Mouse (Mus musculus): Measurements from ENCODE around the gene Mindy1. TPM values are rescaled to one million over a fixed set of nuclear protein-coding genes. Genes with fewer than 3 reads are reported as not detected.

The Mindy1 gene
- polyA plus RNA-seq, 1 experiment from 2014 or later = 50.5 TPM

- Histone ChIP-seq H3K9ac (replicated peaks) (no peak overlapping the region), H3K9me3 (no peaks in the 10 kb centered on the region), H3K4me3 (replicated peaks) (no peak overlapping the region), H3K36me3 (peaks cover 20% of the 10 kb centered on the region; the same call in 1 of the 2 replicates), H3K4me1 (replicated peaks) (no peaks in the 10 kb centered on the region), H3K27ac (no peak overlapping the region), H3K4me2 (replicated peaks) (no peak overlapping the region), H3K27me3 (no peaks in the 10 kb centered on the region)
- 92% methylated on average over 5 of the region's 5 CpGs for WGBS
- ATAC-seq = no peak
These were observed 7.7 kb upstream of the Mindy1 start for GRCm38 (mm10) chr3:95273471-95273870.

- no peak for ATAC-seq
- H3K27me3 ChIP-seq = no peaks in the 10 kb centered on the region
- H3K27ac ChIP-seq = no peak overlapping the region
- no peaks in the 10 kb centered on the region for H3K4me1 ChIP-seq (replicated peaks)
- peaks cover 15% of the 10 kb centered on the region; the same call in 1 of the 2 replicates for H3K36me3 ChIP-seq
- no peak overlapping the region for H3K9ac ChIP-seq (replicated peaks)
- H3K4me3 ChIP-seq (replicated peaks) = no peak overlapping the region
- 94% methylated on average over 4 of the region's 4 CpGs for WGBS
- H3K9me3 ChIP-seq = no peaks in the 10 kb centered on the region
- no peak overlapping the region for H3K4me2 ChIP-seq (replicated peaks)
These were observed 6.7 kb upstream of the Mindy1 start for GRCm38 (mm10) chr3:95274453-95274852.

GRCm38 (mm10) chr3:95275161-95275560 is 6.0 kb upstream of the Mindy1 start:
- no peak overlapping the region for H3K27ac ChIP-seq
- H3K4me1 ChIP-seq (replicated peaks) = peaks cover 5% of the 10 kb centered on the region; the same call in 1 of the 2 replicates
- ATAC-seq = no peak
- WGBS = 89% methylated on average over 6 of the region's 6 CpGs
- H3K27me3 ChIP-seq = no peaks in the 10 kb centered on the region
- H3K9me3 ChIP-seq = no peaks in the 10 kb centered on the region
- H3K4me2 ChIP-seq (replicated peaks) = no peak overlapping the region
- no peak overlapping the region for H3K9ac ChIP-seq (replicated peaks)
- no peak overlapping the region for H3K4me3 ChIP-seq (replicated peaks)
- H3K36me3 ChIP-seq = peaks cover 10% of the 10 kb centered on the region; the same call in 1 of the 2 replicates

- Histone ChIP-seq H3K4me2 (replicated peaks) (no peak overlapping the region), H3K9ac (replicated peaks) (no peak overlapping the region), H3K4me3 (replicated peaks) (no peak overlapping the region), H3K36me3 (peaks cover 10% of the 10 kb centered on the region; the same call in 1 of the 2 replicates), H3K4me1 (replicated peaks) (peaks cover 14% of the 10 kb centered on the region), H3K27me3 (no peaks in the 10 kb centered on the region), H3K9me3 (no peaks in the 10 kb centered on the region), H3K27ac (no peak overlapping the region)
- 87% methylated on average over 5 of the region's 5 CpGs for WGBS
- no peak for ATAC-seq
These were observed 4.7 kb upstream of the Mindy1 start for GRCm38 (mm10) chr3:95276428-95276934.

GRCm38 (mm10) chr3:95277149-95277551 is 4.0 kb upstream of the Mindy1 start:
- WGBS = 100% methylated on average over 1 of the region's 1 CpGs
- H3K27me3 ChIP-seq = no peaks in the 10 kb centered on the region
- H3K9ac ChIP-seq (replicated peaks) = no peak overlapping the region
- no peak for ATAC-seq
- no peak overlapping the region for H3K27ac ChIP-seq
- no peaks in the 10 kb centered on the region for H3K9me3 ChIP-seq
- H3K4me3 ChIP-seq (replicated peaks) = no peak overlapping the region
- H3K36me3 ChIP-seq = peaks cover 10% of the 10 kb centered on the region; the same call in 1 of the 2 replicates
- H3K4me1 ChIP-seq (replicated peaks) = peaks cover 14% of the 10 kb centered on the region
- no peak overlapping the region for H3K4me2 ChIP-seq (replicated peaks)

GRCm38 (mm10) chr3:95280747-95281146 is 398 bp upstream of the Mindy1 start:
- no peak for ATAC-seq
- 39% methylated on average over 8 of the region's 8 CpGs for WGBS

GRCm38 (mm10) chr3:95282381-95282864 is 1.3 kb downstream of the Mindy1 start:
- Histone ChIP-seq H3K4me2 (replicated peaks) (peak overlapping the region; percentile 85), H3K27ac (peak overlapping the region; percentile 97), H3K4me1 (replicated peaks) (peaks cover 43% of the 10 kb centered on the region), H3K9ac (replicated peaks) (peak overlapping the region; percentile 78), H3K4me3 (replicated peaks) (peak overlapping the region; percentile 62), H3K9me3 (no peaks in the 10 kb centered on the region), H3K27me3 (no peaks in the 10 kb centered on the region), H3K36me3 (peaks cover 5% of the 10 kb centered on the region)
- no peak for ATAC-seq
- WGBS = under 1% methylated on average over 11 of the region's 11 CpGs

More at GRCm38 (mm10) chr3:95280747-95281146, 398 bp upstream of the Mindy1 start:
- Histone ChIP-seq H3K4me1 (replicated peaks) (peaks cover 40% of the 10 kb centered on the region), H3K4me3 (replicated peaks) (peak overlapping the region; percentile 62), H3K9me3 (no peaks in the 10 kb centered on the region), H3K36me3 (0 out of 2 replicates have a peak, but pooled peaks cover 3% of the 10 kb centered on the region), H3K4me2 (replicated peaks) (peak overlapping the region; percentile 85), H3K27me3 (no peaks in the 10 kb centered on the region), H3K27ac (peak overlapping the region; percentile 75), H3K9ac (replicated peaks) (peak overlapping the region; percentile 78)

- H3K4me2 ChIP-seq (replicated peaks) = peak overlapping the region; percentile 85
- whole genome bisulfite sequencing = under 1% methylated on average over 48 of the region's 51 CpGs
- no peaks in the 10 kb centered on the region for H3K9me3 ChIP-seq
- H3K27ac ChIP-seq = peak overlapping the region; percentile 97
- ATAC-seq = peak; percentile 66
- H3K9ac ChIP-seq (replicated peaks) = peak overlapping the region; percentile 78
- peaks cover 43% of the 10 kb centered on the region for H3K4me1 ChIP-seq (replicated peaks)
- H3K4me3 ChIP-seq (replicated peaks) = peak overlapping the region; percentile 62
- no peaks in the 10 kb centered on the region for H3K27me3 ChIP-seq
- peaks cover 11% of the 10 kb centered on the region for H3K36me3 ChIP-seq
These were observed 1.9 kb downstream of the Mindy1 start for GRCm38 (mm10) chr3:95282865-95283588.

GRCm38 (mm10) chr3:95283589-95283941 is 2.4 kb downstream of the Mindy1 start:
- H3K4me1 ChIP-seq (replicated peaks) = peaks cover 43% of the 10 kb centered on the region
- H3K9me3 ChIP-seq = no peaks in the 10 kb centered on the region
- H3K4me3 ChIP-seq (replicated peaks) = peak overlapping the region; percentile 62
- peak overlapping the region; percentile 97 for H3K27ac ChIP-seq
- ATAC-seq = no peak
- H3K4me2 ChIP-seq (replicated peaks) = peak overlapping the region; percentile 85
- H3K36me3 ChIP-seq = peaks cover 16% of the 10 kb centered on the region
- H3K27me3 ChIP-seq = no peaks in the 10 kb centered on the region
- H3K9ac ChIP-seq (replicated peaks) = peak overlapping the region; percentile 78
- 1% methylated on average over 7 of the region's 7 CpGs for WGBS

- peaks cover 19% of the 10 kb centered on the region for H3K36me3 ChIP-seq
- H3K4me3 ChIP-seq (replicated peaks) = peak overlapping the region; percentile 62
- H3K9me3 ChIP-seq = no peaks in the 10 kb centered on the region
- H3K27ac ChIP-seq = peak overlapping the region; percentile 97
- no peaks in the 10 kb centered on the region for H3K27me3 ChIP-seq
- no peak for ATAC-seq
- peaks cover 43% of the 10 kb centered on the region for H3K4me1 ChIP-seq (replicated peaks)
- H3K4me2 ChIP-seq (replicated peaks) = peak overlapping the region; percentile 85
- 27% methylated on average over 1 of the region's 1 CpGs for WGBS
- H3K9ac ChIP-seq (replicated peaks) = peak overlapping the region; percentile 78
These were observed 2.9 kb downstream of the Mindy1 start for GRCm38 (mm10) chr3:95284062-95284461.

GRCm38 (mm10) chr3:95284501-95285281 is 3.5 kb downstream of the Mindy1 start:
- WGBS = 92% methylated on average over 12 of the region's 12 CpGs
- ATAC-seq = no peak
- Histone ChIP-seq H3K9me3 (no peaks in the 10 kb centered on the region), H3K4me3 (replicated peaks) (peak overlapping the region; percentile 62), H3K27me3 (no peaks in the 10 kb centered on the region), H3K27ac (0 out of 2 replicates have a peak overlapping the region, but pooled peaks have one; percentile 97), H3K4me2 (replicated peaks) (peak overlapping the region; percentile 85), H3K36me3 (peaks cover 24% of the 10 kb centered on the region), H3K4me1 (replicated peaks) (peaks cover 42% of the 10 kb centered on the region), H3K9ac (replicated peaks) (peak overlapping the region; percentile 78)

GRCm38 (mm10) chr3:95285390-95285789 is 4.2 kb downstream of the Mindy1 start:
- WGBS = 92% methylated on average over 5 of the region's 5 CpGs

More at GRCm38 (mm10) chr3:95285390-95285789, 4.2 kb downstream of the Mindy1 start:
- Histone ChIP-seq H3K27me3 (no peaks in the 10 kb centered on the region), H3K9ac (replicated peaks) (no peak overlapping the region; the same call in 1 of the 2 replicates), H3K9me3 (no peaks in the 10 kb centered on the region), H3K36me3 (peaks cover 30% of the 10 kb centered on the region), H3K4me3 (replicated peaks) (no peak overlapping the region), H3K4me1 (replicated peaks) (peaks cover 38% of the 10 kb centered on the region), H3K4me2 (replicated peaks) (no peak overlapping the region), H3K27ac (no peak overlapping the region)
- ATAC-seq = no peak
